Mouse (Mus musculus) MEL (cell line): ENCODE data around the gene Gm7030.
"Not testable (repeated sequence)": the region's sequence is repeated elsewhere in the genome, so short reads cannot be mapped to it uniquely, and the experiment has no call there.

ENCODE experiments used
- CTCF ChIP-seq, 3 experiments: IDR thresholded peaks in 2 of 3; conservative IDR thresholded peaks in 1 of 3; 2 replicates each; pipeline ENCODE4 v1.5.1; 2011 to 2012; ENCODE audit warnings: low read length in 3 of 3, low read depth in 2 of 3, mild to moderate bottlenecking in 2 of 3, improper control_type of control experiment in 1 of 3, inconsistent platforms in 1 of 3, mixed read lengths in 1 of 3, moderate library complexity in 1 of 3; ENCODE audit not compliant: control insufficient read depth in 1 of 3, insufficient read depth in 1 of 3, poor library complexity in 1 of 3, severe bottlenecking in 1 of 3
- ETS1 ChIP-seq: IDR thresholded peaks from 2 replicates; pipeline ENCODE4 v1.6.1; 2012; ENCODE audit warnings: low read depth, mild to moderate bottlenecking, inconsistent platforms, low read length, improper control_type of control experiment, moderate library complexity
- GABPA ChIP-seq: IDR thresholded peaks from 2 replicates; pipeline ENCODE4 v1.6.1; 2012; ENCODE audit warnings: low read depth, mild to moderate bottlenecking, inconsistent platforms, low read length, improper control_type of control experiment, moderate library complexity
- HCFC1 ChIP-seq: IDR thresholded peaks from 2 replicates; pipeline ENCODE4 v1.6.1; 2012; ENCODE audit warnings: low read depth, mild to moderate bottlenecking, inconsistent platforms, low read length, improper control_type of control experiment, moderate library complexity
- KAT2A ChIP-seq: conservative IDR thresholded peaks from 2 replicates; pipeline ENCODE4 v1.6.1; 2012; ENCODE audit warnings: low read depth, low read length, improper control_type of control experiment, inconsistent platforms
- MAZ ChIP-seq: IDR thresholded peaks from 2 replicates; pipeline ENCODE4 v1.6.1; 2012; ENCODE audit warnings: low read depth, mild to moderate bottlenecking, inconsistent platforms, low read length, improper control_type of control experiment
- MEF2A ChIP-seq: IDR thresholded peaks from 2 replicates; pipeline ENCODE4 v1.6.1; 2014; ENCODE audit warnings: low read depth, mild to moderate bottlenecking, inconsistent platforms, low read length, improper control_type of control experiment; ENCODE audit not compliant: poor library complexity, insufficient replicate concordance, severe bottlenecking; ENCODE audit errors: extremely low read depth
- MXI1 ChIP-seq: IDR thresholded peaks from 2 replicates; pipeline ENCODE4 v1.6.1; 2011; ENCODE audit warnings: mild to moderate bottlenecking, low read depth, low read length, improper control_type of control experiment
- MYC ChIP-seq: IDR thresholded peaks from 2 replicates; pipeline ENCODE4 v1.6.1; 2011; ENCODE audit warnings: low read depth, mild to moderate bottlenecking, low read length, improper control_type of control experiment, moderate library complexity
- NELFE ChIP-seq: IDR thresholded peaks from 2 replicates; pipeline ENCODE4 v1.6.1; 2011; ENCODE audit warnings: low read depth, low read length, improper control_type of control experiment
- POLR2A ChIP-seq, 2 experiments: IDR thresholded peaks; 2 replicates each; pipeline ENCODE4 v1.6.1; 2011 to 2012; ENCODE audit warnings: low read length in 2 of 2, mild to moderate bottlenecking in 2 of 2, control low read depth in 1 of 2, improper control_type of control experiment in 1 of 2, low read depth in 1 of 2, moderate library complexity in 1 of 2; ENCODE audit not compliant: control insufficient read depth in 1 of 2, insufficient read depth in 1 of 2, poor library complexity in 1 of 2
- TCF12 ChIP-seq: IDR thresholded peaks from 2 replicates; pipeline ENCODE4 v1.6.1; 2014; ENCODE audit warnings: low read depth, mild to moderate bottlenecking, inconsistent platforms, low read length, improper control_type of control experiment, moderate library complexity
- ZKSCAN1 ChIP-seq: IDR thresholded peaks from 2 replicates; pipeline ENCODE4 v1.6.1; 2012; ENCODE audit warnings: low read depth, mild to moderate bottlenecking, inconsistent platforms, low read length, improper control_type of control experiment, moderate library complexity
- ZMIZ1 ChIP-seq: IDR thresholded peaks from 2 replicates; pipeline ENCODE4 v1.6.1; 2012; ENCODE audit warnings: low read depth, mild to moderate bottlenecking, inconsistent platforms, low read length, improper control_type of control experiment, moderate library complexity

- not testable (repeated sequence) for TF ChIP-seq TCF12; HCFC1; POLR2A (IDR thresholded peaks at IDR 0.05; ENCODE audit: control insufficient read depth in 1 of 2, insufficient read depth in 1 of 2, low read depth in 1 of 2, low read length in 2 of 2, poor library complexity in 1 of 2); KAT2A; ETS1; CTCF (IDR thresholded peaks at IDR 0.05 in 2 of 3, conservative IDR thresholded peaks at IDR 0.05 in 1 of 3; ENCODE audit: control insufficient read depth in 1 of 3, insufficient read depth in 1 of 3, low read depth in 2 of 3, low read length in 3 of 3, poor library complexity in 1 of 3, severe bottlenecking in 1 of 3); MXI1; NELFE; GABPA; MEF2A; ZKSCAN1; MAZ; MYC; ZMIZ1
These were observed 37.3 kb downstream of the Gm7030 start for GRCm38 (mm10) chr17:36091933-36092332.
